Mouse (Mus musculus) urinary bladder, postnatal 4 days (tissue): Measurements from ENCODE around the gene Gm609.

Source experiments
- DNase-seq, 2 experiments: peaks; one replicate each; pipeline ENCODE4 v3.0.0; 2021 to 2022; ENCODE audit warnings: low spot score in 2 of 2

The Gm609 gene

DNA sequence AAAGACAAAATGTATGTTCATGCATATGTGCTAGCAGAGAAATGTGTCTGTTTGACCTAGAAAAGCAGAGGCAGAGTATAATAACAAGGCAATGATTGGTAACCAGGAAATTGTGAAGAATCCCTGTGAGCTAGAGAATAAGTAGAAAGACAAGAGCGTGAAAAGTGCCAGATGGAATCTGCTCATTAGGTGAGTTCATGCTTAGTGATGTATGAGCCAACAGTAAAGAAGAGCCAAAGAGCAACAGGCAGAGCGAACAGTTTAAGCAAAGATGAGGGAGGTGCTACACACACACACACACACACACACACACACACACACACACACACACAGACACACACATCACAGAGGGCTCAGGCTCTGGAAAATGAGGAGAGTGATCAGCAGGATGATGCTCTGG, 95.3 kb downstream of the Gm609 start:
- DNase-seq: no peak

DNA sequence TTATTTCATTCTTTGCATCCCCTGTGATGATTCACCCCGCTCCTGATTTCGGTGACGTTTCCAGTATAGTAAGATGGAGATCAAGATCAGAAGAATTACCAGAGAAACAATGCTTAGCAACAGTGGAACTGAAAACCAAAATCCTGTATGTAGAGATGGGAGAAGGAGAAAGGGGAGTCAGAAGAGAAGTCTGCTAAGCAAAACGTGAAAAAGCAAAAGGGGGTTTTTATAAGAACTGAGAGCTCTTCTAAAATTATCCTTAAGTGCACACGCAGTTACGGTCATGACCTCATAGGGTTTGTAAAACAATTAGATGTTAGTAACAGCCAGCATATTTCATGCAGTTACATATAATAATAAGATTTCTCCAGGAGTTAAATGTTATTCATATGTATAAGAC, 100.5 kb downstream of the Gm609 start:
- no peak for DNase-seq

DNA sequence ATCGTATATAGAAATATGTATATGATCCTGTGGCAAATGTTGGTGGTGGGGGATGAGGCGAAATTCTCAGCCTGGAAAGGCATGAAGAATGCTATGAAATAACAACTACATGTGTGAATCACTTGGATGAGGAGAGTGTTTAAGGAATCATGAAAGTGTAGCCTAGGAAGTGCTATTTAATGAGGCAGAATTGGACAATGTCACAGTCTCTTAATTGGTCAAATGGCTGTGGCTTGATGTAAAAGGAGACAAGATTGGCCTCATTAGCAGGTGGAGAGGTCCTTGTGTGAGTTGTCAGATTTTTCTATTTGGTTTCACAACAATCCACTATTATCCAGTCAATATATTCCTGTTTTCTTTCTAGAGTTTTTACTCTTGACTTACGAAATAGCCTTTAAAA, 101.1 kb downstream of the Gm609 start:
- no peak for DNase-seq

DNA sequence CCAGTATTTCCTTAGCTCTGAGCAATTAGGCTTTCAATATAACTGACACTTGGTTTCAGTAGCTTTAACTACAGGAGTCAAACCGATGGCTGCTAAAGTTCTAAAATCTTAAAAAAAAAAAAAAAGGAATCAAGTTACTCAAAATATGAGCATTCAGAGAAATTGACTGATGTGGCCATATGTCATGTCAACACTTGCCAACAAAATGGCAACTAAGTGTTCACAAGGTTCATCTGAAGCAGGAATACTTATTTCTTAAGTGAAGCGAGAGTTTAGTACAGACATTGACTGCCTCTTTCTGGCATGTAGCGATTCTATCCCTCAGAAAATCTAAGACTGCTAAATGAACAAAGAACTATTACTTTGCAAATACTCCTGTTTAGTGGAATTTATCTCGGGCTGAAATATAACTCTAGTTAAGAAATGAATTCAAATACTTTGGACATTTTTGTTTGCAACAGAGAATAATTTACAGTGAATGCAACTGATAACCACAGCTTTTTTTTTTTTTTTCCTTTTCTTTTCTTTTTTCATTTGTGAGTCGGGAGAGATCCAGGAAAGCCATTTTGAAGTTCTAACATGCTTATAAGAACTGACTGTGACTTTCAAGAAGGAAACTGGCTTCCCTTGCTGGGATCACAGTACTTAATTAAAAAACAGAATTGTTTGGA, 102.3 kb downstream of the Gm609 start:
- no peak for DNase-seq

DNA sequence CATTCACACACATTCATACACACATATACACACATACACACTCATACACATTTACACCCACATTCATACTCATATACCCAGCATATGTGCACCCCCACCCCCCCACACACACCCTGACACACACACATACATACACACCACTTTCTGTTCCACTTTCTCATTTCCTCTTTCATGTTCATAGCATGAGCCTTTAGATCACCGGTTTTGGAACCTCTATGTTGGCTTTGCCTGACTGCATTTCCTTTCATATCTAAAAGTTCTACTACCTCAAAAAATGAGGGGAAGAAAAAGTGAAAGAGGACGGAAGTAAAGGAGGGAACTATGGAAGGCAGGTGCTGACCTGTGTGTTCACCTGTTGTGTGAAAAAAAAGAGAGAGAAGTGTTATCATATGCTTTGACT, 102.9 kb downstream of the Gm609 start:
- no peak for DNase-seq

DNA sequence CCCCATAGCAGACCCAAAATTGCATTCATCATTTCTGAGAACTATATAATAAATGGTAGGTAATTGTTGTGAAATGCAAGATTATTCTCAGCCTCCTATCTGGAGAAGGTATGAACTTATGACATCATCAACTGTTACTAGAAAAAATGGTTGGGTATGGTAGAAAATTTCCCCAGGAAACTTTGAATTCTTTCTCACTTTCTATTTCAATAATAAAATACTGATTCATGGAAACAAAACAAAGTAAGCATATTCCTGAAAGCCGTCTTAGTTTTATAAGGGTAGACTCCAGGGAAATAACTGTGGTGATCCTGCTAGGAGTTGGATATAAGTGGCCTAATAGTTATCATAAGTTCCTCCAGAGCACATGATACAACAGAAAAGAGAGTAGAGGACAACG, 103.7 kb downstream of the Gm609 start:
- no peak for DNase-seq

DNA sequence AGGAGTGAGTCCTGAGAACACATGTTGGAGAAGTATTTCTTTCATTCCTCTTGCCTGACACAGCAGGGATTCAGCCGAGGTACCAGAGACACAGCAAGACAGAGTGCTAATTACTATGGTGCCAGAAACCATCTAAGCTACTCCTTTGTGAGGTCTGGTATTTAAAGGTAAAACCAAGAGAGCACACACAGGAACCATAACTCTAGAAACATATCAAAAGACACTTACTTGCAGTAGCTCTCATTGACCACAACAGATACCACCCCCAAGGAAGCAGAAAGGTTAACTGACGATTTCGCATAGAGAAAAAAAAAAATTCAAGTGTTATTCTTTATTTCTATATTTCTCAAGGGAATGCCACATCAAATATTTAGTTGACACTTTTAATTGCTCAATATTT, 111.0 kb downstream of the Gm609 start:
- no peak for DNase-seq

DNA sequence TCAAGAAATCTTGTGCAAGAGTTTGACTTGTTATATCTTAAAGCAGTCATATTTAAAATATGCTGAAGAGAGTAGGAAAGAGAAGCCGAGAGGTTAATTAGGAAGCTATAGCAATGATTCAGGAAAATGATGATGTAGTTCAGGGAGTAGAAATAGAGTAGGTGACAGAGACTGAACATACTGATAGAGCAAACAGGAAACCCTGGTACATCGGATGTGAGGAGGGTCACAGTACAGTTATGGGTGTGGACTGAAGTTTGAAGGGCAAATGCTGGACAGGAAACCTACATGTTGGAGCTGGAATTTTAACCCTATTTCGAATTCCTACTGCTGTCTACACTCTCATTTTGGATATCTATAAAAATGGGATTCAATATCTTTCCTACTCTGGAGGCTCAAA, 113.8 kb downstream of the Gm609 start:
- no peak for DNase-seq

DNA sequence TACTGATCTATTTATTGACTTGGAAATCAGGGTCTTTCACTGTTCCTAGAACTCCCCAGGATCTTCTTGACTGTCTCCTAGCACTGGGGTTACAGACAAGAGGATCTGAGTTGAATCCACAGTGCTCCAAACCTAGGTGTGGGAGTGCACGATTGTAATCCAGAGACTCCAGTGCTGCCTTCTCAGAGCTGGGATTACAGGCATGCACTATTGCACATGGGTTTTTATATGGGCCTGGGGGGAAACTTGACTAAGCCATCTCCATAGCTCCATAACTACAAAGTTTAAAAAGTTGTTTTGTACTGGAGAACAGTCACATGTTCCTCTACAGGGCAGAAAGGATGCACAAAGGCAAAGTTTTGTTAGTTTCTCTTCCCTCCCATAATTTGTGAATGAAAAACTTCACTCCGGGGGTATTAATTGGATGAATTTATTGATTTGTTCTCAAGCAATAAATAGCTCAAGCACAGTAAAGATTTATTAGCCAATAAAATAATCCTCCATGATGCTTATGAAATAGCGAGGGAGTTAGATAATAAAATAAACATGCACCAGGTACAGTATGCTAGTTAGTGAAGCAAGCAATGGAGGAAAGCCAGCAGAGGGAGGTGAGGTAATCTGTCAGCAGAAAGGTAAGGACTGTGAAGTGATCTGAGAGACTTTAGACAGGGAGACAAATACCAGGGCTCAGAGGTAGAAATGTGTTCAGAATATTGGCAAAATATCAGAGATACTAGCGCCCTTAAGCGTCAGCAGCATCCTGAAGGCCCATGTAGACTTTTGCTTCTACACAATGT, 114.4 kb downstream of the Gm609 start:
- DNase-seq: no peak

DNA sequence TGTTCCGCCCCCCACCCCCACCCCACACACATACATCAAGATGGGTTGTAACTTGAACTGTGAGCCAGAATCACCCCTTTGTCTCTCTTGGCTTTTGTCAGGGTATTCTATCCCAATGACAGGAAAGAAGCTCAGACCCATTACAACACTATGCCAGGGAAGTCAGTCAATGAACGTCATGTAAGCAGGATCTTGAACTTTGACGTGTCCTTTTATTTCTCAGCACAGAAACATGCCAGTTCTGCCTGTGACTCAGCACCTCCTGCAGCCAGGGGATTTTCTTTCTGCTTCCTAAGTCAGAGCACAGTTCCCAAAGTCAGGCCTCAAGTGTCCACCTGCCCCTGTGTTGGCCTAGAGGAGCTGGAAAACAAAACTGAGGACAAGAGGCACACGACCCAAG, 115.4 kb downstream of the Gm609 start:
- DNase-seq: no peak

DNA sequence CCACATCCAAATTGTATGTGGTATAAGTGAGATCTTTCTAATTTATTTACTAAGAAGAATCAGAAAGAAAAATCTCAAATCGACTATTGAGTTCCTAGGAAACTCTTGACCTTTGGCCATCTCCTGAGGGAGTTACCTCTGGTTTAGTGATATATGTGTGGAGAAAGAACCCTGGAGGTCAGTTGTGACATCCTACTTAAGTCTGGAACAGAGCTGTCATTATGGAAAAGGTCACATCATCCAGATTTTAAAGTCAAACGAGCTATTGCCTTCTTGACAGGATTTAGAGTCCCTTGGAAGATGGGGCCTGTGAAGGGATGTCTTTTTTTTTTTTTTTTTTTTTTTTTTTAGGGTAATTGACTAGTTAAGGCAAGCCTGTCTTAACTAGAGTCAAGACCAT, 116.0 kb downstream of the Gm609 start:
- DNase-seq: no peak

DNA sequence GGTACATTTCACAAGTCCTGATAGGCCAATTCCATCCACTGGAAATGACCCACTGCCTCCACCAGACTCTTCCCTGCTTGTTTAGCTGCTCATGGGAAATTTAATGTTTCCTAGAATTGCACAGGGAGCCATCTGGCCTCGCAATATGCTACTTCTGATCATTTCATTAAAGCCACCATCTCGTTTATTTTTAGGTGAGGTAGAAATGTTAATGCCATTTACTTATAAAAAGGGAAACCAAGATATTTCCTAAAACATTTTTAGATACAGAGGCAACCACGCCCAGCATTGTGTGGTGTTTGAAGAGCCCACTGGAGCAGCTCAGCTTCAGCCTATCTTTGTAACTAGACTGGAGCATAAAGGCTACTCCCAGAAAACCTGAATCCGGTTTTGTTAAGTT, 116.5 kb downstream of the Gm609 start:
- DNase-seq: no peak

DNA sequence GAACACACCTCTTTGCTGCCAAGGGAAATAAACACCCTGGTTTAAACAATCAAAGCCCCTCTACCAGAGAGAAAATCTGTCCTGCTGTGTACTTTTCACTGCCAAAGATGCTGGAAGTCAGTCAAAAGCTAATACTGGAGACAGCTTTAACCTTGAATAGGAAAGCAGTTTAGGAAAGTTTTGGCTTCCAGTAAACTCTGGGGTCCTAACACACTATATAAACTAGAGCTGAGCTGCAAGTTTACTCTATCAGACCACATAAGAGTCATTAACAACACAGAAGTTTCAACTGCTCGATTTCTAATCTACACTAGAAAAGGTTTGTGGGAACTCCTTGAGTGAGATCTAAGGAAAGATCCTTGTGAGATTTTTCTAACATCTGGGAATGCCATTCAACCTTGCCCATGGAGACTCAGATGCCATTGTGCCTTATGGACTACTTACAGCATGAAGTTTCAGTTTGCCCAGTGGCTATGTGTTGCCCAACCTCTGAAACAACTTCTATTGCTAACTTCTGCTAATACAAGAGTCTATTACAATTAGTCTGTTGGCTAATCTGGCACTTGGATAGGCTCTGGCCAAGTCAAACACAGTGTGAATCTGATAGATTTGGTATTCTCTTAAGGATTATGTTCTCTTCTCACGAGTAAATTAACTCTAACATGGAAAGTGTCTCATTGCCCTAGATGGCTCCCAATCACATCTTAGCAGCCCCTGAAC, 117.1 kb downstream of the Gm609 start:
- no peak for DNase-seq

DNA sequence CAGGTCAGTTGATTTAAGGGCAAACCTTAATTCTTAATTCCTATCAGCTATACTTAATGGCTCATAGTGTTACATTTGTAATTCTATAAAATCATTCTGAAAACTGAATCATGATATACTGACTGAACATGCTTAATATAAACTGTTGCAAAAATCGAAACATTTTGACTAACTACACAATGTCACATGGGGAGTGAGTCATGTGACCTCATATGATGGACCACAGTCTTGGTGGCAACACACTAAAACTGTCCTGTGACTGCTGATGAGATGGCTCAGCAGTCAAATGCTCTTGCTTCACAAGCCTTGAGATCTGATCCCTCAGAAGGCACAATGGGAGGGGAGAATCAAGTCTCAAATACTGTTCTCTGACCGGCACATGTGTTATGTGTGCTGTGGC, 118.7 kb downstream of the Gm609 start:
- no peak for DNase-seq

DNA sequence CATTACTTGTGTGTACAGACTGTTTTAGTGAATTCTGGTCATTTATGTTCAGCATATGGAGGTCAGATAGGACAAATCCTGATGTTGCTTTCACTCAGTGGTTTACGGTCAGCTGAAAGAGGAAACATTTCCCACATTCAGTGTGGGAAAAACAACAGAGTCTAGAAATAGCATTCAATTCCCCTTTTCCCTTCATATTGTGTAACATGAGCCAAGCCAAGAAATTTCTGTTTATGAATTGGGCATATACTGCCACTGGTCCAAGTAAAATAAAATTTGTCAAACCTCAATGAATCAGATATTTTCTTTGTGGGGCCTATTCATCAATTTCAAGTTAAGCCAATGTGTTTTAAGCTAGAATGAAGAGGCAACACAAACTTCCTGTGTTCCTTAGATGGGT, 121.7 kb downstream of the Gm609 start:
- no peak for DNase-seq

DNA sequence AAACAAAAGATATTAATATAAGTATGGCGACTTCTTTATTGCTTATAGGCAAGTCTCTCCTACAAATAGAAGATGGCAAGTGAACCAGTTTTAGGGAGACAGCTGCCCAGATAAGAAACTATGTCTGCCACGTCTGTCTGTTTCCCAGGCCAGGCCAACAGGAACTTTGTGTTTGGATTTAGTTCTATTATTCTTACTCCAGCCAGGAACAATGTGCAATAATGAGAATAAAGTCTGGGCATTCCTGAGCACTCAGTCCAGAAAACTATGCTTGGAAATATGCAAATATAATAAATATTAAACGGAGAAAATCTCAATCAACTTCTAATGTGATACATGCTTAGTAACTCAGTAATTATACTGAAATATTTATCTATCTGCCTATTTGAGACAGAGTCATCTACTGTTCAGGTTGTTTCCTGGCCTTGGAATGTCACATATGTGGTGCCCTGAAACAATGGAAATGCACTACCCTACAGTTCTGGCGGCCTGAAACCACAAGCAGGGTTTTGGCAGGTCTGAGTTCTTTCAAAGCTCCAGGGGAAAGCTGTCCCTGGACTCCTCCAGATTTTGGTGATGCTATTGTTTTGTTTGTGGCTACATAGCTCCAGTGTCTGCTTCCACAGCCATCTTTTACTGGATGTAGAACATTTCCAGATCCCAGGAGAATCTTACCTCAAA, 123.3 kb downstream of the Gm609 start:
- no peak for DNase-seq

DNA sequence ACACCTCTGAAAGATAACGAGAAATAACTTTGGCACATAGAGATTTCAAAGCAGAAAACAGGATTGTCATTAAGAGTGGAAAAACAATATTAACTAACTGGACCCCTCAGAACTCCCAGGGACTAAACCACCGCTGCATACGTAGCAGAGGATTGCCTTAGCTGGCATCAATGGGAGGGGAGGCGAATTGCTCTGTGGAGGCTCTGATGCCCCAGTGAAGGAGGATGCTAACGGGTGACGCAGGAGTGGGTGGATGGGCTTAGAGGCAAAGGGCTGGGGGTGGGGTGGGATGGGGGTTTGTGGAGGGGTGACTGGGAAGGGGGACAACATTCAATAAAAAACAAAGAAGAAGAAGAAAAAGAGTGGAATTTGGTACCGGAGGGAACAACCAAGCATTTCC, 126.7 kb downstream of the Gm609 start:
- no peak for DNase-seq

DNA sequence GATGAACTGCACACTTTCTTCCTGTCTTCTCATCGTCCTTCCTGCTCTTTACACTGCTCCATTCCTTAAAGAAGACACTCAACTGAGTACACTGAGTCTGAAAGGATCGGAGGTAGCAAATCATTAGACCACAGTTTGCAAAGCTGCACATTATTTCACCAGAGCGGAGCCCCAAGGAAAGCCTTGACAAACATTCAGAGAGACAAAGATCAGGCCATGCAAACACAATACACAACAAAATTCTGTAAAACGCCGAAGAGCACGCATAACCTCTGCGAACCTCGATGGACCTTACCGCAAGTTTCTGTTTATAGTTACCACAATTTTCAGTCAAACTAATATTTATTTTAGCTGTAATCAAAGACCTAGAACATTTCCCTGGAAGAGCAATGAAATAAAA, 127.4 kb downstream of the Gm609 start:
- no peak for DNase-seq

DNA sequence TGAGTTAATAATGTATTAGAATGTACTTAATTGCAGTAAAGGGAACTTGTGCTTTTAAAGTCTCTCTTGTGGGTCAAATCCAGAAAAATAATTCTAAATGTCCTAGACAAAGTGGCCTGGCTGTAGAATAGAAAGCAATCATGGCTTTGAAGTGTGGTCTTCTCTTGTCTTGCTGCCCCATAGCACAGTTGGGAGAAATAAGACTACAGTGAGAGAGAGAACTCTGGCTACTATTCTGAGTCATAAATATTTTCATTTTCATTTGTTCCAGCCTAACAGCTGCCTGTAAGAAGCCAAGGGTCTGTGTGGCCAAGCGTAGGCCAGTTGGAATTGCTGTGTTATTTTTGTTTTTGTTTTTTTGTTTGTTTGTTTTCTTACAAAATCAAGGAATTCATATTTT, 128.1 kb downstream of the Gm609 start:
- no peak for DNase-seq

DNA sequence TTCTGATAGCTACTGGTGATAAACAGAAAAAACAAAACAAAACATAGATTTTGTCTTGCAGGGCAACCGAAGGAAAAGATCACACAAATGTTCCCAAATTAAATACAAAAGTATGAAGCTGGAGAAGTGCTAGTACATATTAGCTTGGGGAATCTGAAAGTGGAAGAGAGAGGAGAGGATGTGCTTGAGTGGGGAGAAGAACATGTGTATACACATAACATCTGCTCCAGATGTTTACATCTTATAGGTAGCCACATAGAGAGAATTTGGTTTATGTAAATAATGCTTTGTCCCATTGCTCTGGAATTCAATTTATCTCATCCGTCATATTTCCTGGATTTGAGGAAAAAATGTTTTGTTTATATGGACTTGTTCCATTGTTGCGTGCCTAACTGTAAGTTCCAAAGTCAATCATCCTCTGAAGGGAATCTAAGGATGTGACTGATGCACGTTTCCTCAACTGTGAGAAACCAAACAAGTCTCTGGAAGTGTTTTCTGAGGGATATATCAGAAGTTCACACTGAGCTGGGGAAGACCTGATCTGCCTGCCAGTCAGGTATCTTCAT, 129.2 kb downstream of the Gm609 start:
- DNase-seq: no peak
